12 mouse cellular contexts compared by ENCODE assay signal in genomic region chr4:137015934-137016333, GRCm38 (mm10). TPM values are rescaled to one million over a fixed set of nuclear protein-coding genes. Genes with fewer than 3 reads are reported as not detected.
A peak's percentile ranks its signal among the peaks of the same experiment; 100 is the strongest.
DNase-seq lines count a peak whose midpoint lies in the region; ATAC-seq lines count a peak whose summit lies in the region.
"Had no signal": no experiment of that assay in that cellular context is flagged by ENCODE, and none has a peak within 500 bp of the region (broad histone marks: within the 10 kb centered on the region; RNA-seq: fewer than 3 reads in every experiment).

No protein-coding gene starts in this region.

- H3K4me1 ChIP-seq in hindbrain, embryonic 15.5 days (replicated peaks), result peaks cover 14% of the 10 kb centered on the region
- H3K4me1 ChIP-seq in intestine, embryonic 16.5 days (ENCODE audit: control insufficient read depth, insufficient read depth, low read length), result no peaks in the 10 kb centered on the region
- H3K4me1 ChIP-seq: heart, embryonic 12.5 days had no signal

- H3K9me3 ChIP-seq in hindbrain, embryonic 15.5 days, result no peaks in the 10 kb centered on the region
- H3K9me3 ChIP-seq in intestine, embryonic 16.5 days (ENCODE audit: control insufficient read depth, low read length), result no peaks in the 10 kb centered on the region
- H3K9me3 ChIP-seq: heart, embryonic 12.5 days had no signal

- H3K4me3 ChIP-seq in hindbrain, embryonic 15.5 days, result no peak overlapping the region
- H3K4me3 ChIP-seq in intestine, embryonic 16.5 days (ENCODE audit: low read length), result no peak overlapping the region
- H3K4me3 ChIP-seq: heart, embryonic 12.5 days had no signal

- no peak overlapping the region for H3K9ac ChIP-seq in hindbrain, embryonic 15.5 days
- H3K9ac ChIP-seq in intestine, embryonic 16.5 days (ENCODE audit: low read depth, low read length), result no peak overlapping the region
- H3K9ac ChIP-seq: heart, embryonic 12.5 days; lung, embryonic 14.5 days had no signal

- H3K4me2 ChIP-seq in hindbrain, embryonic 15.5 days, result no peak overlapping the region
- no peak overlapping the region for H3K4me2 ChIP-seq in intestine, embryonic 16.5 days (ENCODE audit: low read depth, low read length)
- H3K4me2 ChIP-seq: heart, embryonic 12.5 days; lung, embryonic 14.5 days had no signal

- peak overlapping the region; percentile 4; the same call in 1 of the 2 replicates for H3K27ac ChIP-seq in hindbrain, embryonic 15.5 days (replicated peaks)
- no peak overlapping the region for H3K27ac ChIP-seq in intestine, embryonic 16.5 days (ENCODE audit: low read length)

- peak; percentile 45; the same call in 1 of the 2 replicates for ATAC-seq in hindbrain, embryonic 15.5 days (ENCODE audit: low FRiP score, low read depth)
- no peak for ATAC-seq in megakaryocyte, adult 5-6 weeks (ENCODE audit: poor library complexity, severe bottlenecking)
- ATAC-seq in intestine, embryonic 16.5 days, result no peak
- ATAC-seq: activated CD4-positive, CD25-positive, alpha-beta regulatory T cell, adult 4 months; intestine, postnatal 0 days had no signal

- H3K27me3 ChIP-seq in hindbrain, embryonic 15.5 days, result no peaks in the 10 kb centered on the region
- H3K27me3 ChIP-seq in intestine, embryonic 16.5 days (replicated peaks; ENCODE audit: control insufficient read depth, insufficient read depth, low read length), result no peaks in the 10 kb centered on the region
- H3K27me3 ChIP-seq: heart, embryonic 12.5 days had no signal

- WGBS in hindbrain, embryonic 15.5 days, result 26% methylated on average over 8 of the region's 8 CpGs
- 61% methylated on average over 8 of the region's 8 CpGs for WGBS in intestine, embryonic 16.5 days

- H3K36me3 ChIP-seq in hindbrain, embryonic 15.5 days, result no peaks in the 10 kb centered on the region
- H3K36me3 ChIP-seq in intestine, embryonic 16.5 days (ENCODE audit: control insufficient read depth, insufficient read depth, low read length), result no peaks in the 10 kb centered on the region; the same call in 1 of the 2 replicates

- peak; percentile 29 for DNase-seq in retina, embryonic 14.5 days (ENCODE audit: low spot score)
- no peak for DNase-seq in retina, postnatal 1 day
- DNase-seq in cerebellum, adult 9-10 months, result peak; percentile 93
- no peak for DNase-seq in spleen, postnatal 14 days (ENCODE audit: low spot score in 2 of 2)
- DNase-seq in thymus, postnatal 14 days, result no peak
- DNase-seq: lung, embryonic 14.5 days had no signal

RNA-seq across cellular contexts. Expression of gene Zbtb40, which starts 32.7 kb away (rescaled TPM):
- 3.9 and 4.1 TPM in 2 replicates for polyA plus RNA-seq in hindbrain, embryonic 15.5 days (2015; fragmentation: Nextera tagmentation; extraction: Ambion mirVana)
- total RNA-seq in megakaryocyte, adult 5-6 weeks (2015), result 3.1 and 3.5 TPM in 2 replicates
- total RNA-seq in megakaryocyte, adult 5-6 weeks (2017), result 5.7 and 6.6 TPM in 2 replicates
- polyA plus RNA-seq in intestine, embryonic 16.5 days (2015; fragmentation: Nextera tagmentation; extraction: Ambion mirVana), result 3.0 and 3.1 TPM in 2 replicates

RNA-seq across cellular contexts. Expression of gene Epha8, which starts 59.3 kb away (rescaled TPM):
- 13.9 and 16.5 TPM in 2 replicates for polyA plus RNA-seq in hindbrain, embryonic 15.5 days (2015; fragmentation: Nextera tagmentation; extraction: Ambion mirVana)
- total RNA-seq in megakaryocyte, adult 5-6 weeks (2015), result 0.09 TPM in 1 of 2 replicates, not detected in the other
- 0.16 TPM in 1 of 2 replicates, not detected in the other for total RNA-seq in megakaryocyte, adult 5-6 weeks (2017)
- 0.33 and 0.54 TPM in 2 replicates for polyA plus RNA-seq in intestine, embryonic 16.5 days (2015; fragmentation: Nextera tagmentation; extraction: Ambion mirVana)
- polyA plus RNA-seq: activated CD4-positive, CD25-positive, alpha-beta regulatory T cell, adult 4 months had no signal

Comparison
In these comparisons a context has a peak if more than half of its experiments do, and no peak if none do; other contexts are left out.
1. DNase-seq: peak in retina, embryonic 14.5 days (single experiment) and cerebellum, adult 9-10 months (single experiment); none in retina, postnatal 1 day (single experiment), spleen, postnatal 14 days (0 of 2) and thymus, postnatal 14 days (single experiment).